Mouse (Mus musculus): ENCODE data around the gene Dcaf1.

DNA sequence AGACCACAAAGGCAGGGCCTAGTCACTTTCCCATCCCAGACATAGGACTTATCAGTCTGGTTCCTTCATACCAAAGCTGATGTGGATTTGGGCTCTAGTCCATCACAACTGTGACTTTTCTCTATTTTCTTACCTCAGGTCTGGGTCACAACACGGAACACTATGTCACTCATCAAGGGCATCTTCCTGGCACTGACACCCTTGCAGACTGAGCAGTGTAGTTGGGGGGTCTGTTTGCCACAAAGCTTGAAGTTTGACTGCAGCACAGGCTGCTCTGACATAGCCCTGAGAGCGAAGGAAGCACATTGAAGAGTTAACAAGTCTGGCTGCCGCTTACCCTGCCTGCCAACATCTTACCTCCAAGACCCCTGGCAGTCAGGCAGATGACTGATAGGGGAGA, 61.4 kb downstream of the Dcaf1 start:
- TF ChIP-seq EP300 (IDR thresholded peaks at IDR 0.05) (no peak), CTCF (IDR thresholded peaks at IDR 0.05) (no peak)
